Mouse (Mus musculus) limb, embryonic 11.5 days (tissue): ENCODE results near the gene Hif1an. TPM values are rescaled to one million over a fixed set of nuclear protein-coding genes. Genes with fewer than 3 reads are reported as not detected.

Source experiments
- ATAC-seq: fragments of 200-750 bp; cut with Nextera tagmentation; 2 replicates; pipeline ENCODE4 v1.8.0; 2017; ENCODE audit warnings: low read depth; ENCODE audit not compliant: insufficient number of reproducible peaks, low FRiP score, low TSS enrichment
- DNase-seq: peaks from one replicate; pipeline ENCODE4 v3.0.0-alpha.2; 2015; ENCODE audit warnings: low spot score
- H3K27ac ChIP-seq: fragments of 300-500 bp; sonication (generic); replicated peaks from 2 replicates; pipeline ENCODE4 v1.5.1; 2014; ENCODE audit warnings: low read depth, mild to moderate bottlenecking, low read length
- H3K27me3 ChIP-seq: fragments of 300-500 bp; sonication (generic); 2 replicates; pipeline ENCODE4 v1.6.1; 2014; ENCODE audit warnings: mild to moderate bottlenecking, low read length, mixed read lengths; ENCODE audit not compliant: control insufficient read depth, insufficient read depth
- H3K36me3 ChIP-seq: fragments of 300-500 bp; sonication (generic); 2 replicates; pipeline ENCODE4 v1.6.1; 2014; ENCODE audit warnings: mild to moderate bottlenecking, low read length, moderate library complexity, mixed read lengths; ENCODE audit not compliant: control insufficient read depth, insufficient read depth
- H3K4me1 ChIP-seq: fragments of 300-500 bp; sonication (generic); 2 replicates; pipeline ENCODE4 v1.6.1; 2014; ENCODE audit warnings: low read length, mixed read lengths; ENCODE audit not compliant: control insufficient read depth, insufficient read depth
- H3K4me2 ChIP-seq: fragments of 300-500 bp; sonication (generic); 2 replicates; pipeline ENCODE4 v1.6.1; 2014; ENCODE audit warnings: low read depth, mild to moderate bottlenecking, moderate library complexity; ENCODE audit not compliant: severe bottlenecking
- H3K4me3 ChIP-seq: fragments of 300-500 bp; sonication (generic); 2 replicates; pipeline ENCODE4 v1.5.1; 2014; ENCODE audit warnings: low read depth, low read length
- H3K9ac ChIP-seq: fragments of 300-500 bp; sonication (generic); 2 replicates; pipeline ENCODE4 v1.6.1; 2014; ENCODE audit warnings: mild to moderate bottlenecking, low read length
- H3K9me3 ChIP-seq: fragments of 300-500 bp; sonication (generic); 2 replicates; pipeline ENCODE4 v1.6.1; 2016; ENCODE audit warnings: low read length; ENCODE audit not compliant: control insufficient read depth
- WGBS: fragments of 180-500 bp; shearing (Covaris S2); extraction: QIAGEN DNeasy Blood & Tissue Kit; methylation state at CpG from one replicate; pipeline ENCODE4 v1.1.7; 2014; 5-methylcytosine and 5-hydroxymethylcytosine counted together
- polyA plus RNA-seq: library from polyadenylated mRNA; unstranded; fragments of >200 nt; fragmentation: Nextera tagmentation; extraction: Ambion mirVana; gene quantifications from 2 replicates; pipeline ENCODE4 v1.2.1, GENCODE M21; 2014

The Hif1an gene
- polyA plus RNA-seq, 1 experiment from 2014 or later = 26.5 TPM

GRCm38 (mm10) chr19:44525551-44526205, 37.0 kb upstream of the Hif1an start:
- Histone ChIP-seq H3K4me1 (no peaks in the 10 kb centered on the region), H3K27me3 (no peaks in the 10 kb centered on the region)

DNA sequence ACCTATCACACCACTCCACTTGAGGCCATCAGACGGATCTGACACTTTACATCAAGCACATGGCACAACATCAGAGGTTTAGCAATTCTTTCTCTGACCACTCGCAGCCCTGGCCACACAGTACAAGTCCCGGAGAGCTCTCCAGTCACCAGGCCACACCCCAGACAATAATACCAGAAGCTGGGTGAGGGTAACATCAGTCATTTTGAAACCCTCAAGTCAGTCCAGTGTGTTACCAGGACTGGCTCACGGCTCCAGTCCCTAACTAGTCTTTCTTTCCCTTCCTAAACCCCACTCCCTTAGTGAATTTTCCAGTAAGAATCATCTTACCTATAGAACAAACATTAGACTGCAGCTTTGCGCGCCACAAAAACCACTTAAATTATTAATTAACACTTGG, 32.6 kb upstream of the Hif1an start:
- no peaks in the 10 kb centered on the region for H3K27me3 ChIP-seq
- no peaks in the 10 kb centered on the region for H3K36me3 ChIP-seq
- ATAC-seq (no peak), DNase-seq (no peak)
- H3K9me3 ChIP-seq = no peaks in the 10 kb centered on the region
- H3K9ac ChIP-seq = no peak overlapping the region
- no peak overlapping the region for H3K4me2 ChIP-seq
- no peak overlapping the region for H3K27ac ChIP-seq
- H3K4me3 ChIP-seq = no peak overlapping the region
- no peaks in the 10 kb centered on the region for H3K4me1 ChIP-seq
- 83% methylated on average over 6 of the region's 6 CpGs for WGBS

More at GRCm38 (mm10) chr19:44525551-44526205, 37.0 kb upstream of the Hif1an start:
- Histone ChIP-seq H3K4me3 (no peak overlapping the region), H3K36me3 (no peaks in the 10 kb centered on the region), H3K9me3 (no peaks in the 10 kb centered on the region), H3K4me2 (no peak overlapping the region), H3K9ac (no peak overlapping the region), H3K27ac (no peak overlapping the region)
- WGBS = 86% methylated on average over 9 of the region's 9 CpGs
- DNase-seq = no peak
- no peak for ATAC-seq

DNA sequence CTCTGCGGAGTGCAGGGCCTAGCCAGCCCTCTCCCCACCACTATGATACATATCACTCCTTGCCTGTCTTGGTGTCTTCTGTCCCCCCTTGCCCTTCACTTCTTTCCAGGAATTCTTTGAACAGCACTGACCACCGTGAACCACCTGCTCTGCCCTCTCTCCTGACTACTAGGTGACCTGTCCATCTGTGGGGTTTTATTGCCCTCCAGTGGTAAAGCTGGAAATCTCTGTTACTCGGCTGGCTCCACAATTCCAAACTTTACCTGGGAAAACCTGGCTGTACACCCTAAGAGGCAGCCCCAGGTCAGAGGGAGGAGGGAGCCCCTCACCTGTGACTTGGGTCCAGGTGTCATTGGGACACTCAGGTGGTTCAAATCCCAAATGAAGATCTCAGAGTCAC, 27.3 kb upstream of the Hif1an start:
- H3K4me3 ChIP-seq = no peak overlapping the region
- 36% methylated on average over 3 of the region's 3 CpGs for WGBS

DNA sequence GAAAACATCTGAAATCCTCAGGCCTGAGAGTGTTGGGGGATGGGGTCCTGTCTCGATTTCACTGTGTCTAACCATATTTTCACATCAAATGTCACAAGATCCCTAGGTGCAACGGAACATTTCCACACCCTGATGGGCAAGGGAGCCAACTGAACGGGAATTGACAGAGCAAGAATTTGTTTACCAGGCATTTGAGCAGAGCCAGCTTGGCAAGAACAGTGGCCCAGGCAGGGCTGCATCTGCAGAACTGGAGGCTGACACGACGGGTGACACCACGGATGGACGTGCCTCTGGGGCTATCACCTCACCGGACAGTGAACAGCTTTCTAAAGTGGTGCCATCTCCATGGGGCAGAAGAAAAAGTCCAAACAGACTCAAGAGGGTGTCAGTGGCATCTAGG, 25.2 kb upstream of the Hif1an start:
- WGBS = 85% methylated on average over 8 of the region's 8 CpGs
- H3K9ac ChIP-seq = no peak overlapping the region
- no peak for DNase-seq

More for the DNA sequence above, 27.3 kb upstream of the Hif1an start:
- H3K9ac ChIP-seq = no peak overlapping the region
- DNase-seq (peak; percentile 48), ATAC-seq (no peak)
- no peak overlapping the region for H3K27ac ChIP-seq
- H3K27me3 ChIP-seq = no peaks in the 10 kb centered on the region
- no peaks in the 10 kb centered on the region for H3K9me3 ChIP-seq
- H3K4me1 ChIP-seq = no peaks in the 10 kb centered on the region
- H3K4me2 ChIP-seq = no peak overlapping the region
- no peaks in the 10 kb centered on the region for H3K36me3 ChIP-seq

DNA sequence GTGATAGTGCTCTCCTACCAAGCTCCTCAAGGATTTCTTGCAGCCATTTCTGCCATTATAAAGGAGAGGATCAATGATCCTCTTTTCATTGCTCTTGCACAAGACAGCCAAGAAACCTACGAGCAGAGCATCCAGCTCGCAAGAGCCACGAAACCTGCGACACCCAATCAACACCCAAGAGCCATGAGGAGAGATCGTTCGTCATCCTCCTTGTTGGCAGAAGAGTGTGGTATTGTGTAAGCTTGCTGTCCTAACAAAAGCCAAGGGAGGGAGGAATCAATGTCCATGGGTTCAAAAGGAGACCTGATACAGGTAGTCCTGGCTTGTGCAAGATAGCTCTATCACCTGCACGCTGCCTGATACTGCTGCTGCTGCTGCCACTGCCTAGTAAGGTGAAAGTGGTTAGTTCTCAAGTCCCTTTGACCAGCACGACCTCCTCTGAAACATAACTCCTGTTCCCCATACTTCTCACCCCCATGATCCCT, 19.9 kb upstream of the Hif1an start:
- Histone ChIP-seq H3K4me3 (no peak overlapping the region), H3K4me2 (no peak overlapping the region), H3K9ac (no peak overlapping the region), H3K27ac (no peak overlapping the region), H3K27me3 (0 out of 2 replicates have a peak, but pooled peaks cover 3% of the 10 kb centered on the region), H3K36me3 (no peaks in the 10 kb centered on the region), H3K9me3 (no peaks in the 10 kb centered on the region), H3K4me1 (no peaks in the 10 kb centered on the region)
- 88% methylated on average over 8 of the region's 8 CpGs for WGBS
- no peak for DNase-seq
- no peak for ATAC-seq

More for the DNA sequence above, 25.2 kb upstream of the Hif1an start:
- H3K4me1 ChIP-seq = no peaks in the 10 kb centered on the region
- no peaks in the 10 kb centered on the region for H3K27me3 ChIP-seq
- H3K4me2 ChIP-seq = no peak overlapping the region
- no peak overlapping the region for H3K27ac ChIP-seq
- H3K36me3 ChIP-seq = no peaks in the 10 kb centered on the region
- no peak for ATAC-seq
- no peak overlapping the region for H3K4me3 ChIP-seq
- no peaks in the 10 kb centered on the region for H3K9me3 ChIP-seq

GRCm38 (mm10) chr19:44544372-44544771, 18.3 kb upstream of the Hif1an start:
- 0 out of 2 replicates have a peak, but pooled peaks cover 3% of the 10 kb centered on the region for H3K27me3 ChIP-seq
- H3K4me2 ChIP-seq = no peak overlapping the region
- peaks cover 5% of the 10 kb centered on the region for H3K36me3 ChIP-seq
- ATAC-seq = no peak
- no peak overlapping the region for H3K9ac ChIP-seq
- no peak overlapping the region for H3K4me3 ChIP-seq
- no peak overlapping the region for H3K27ac ChIP-seq
- WGBS = 60% methylated on average over 10 of the region's 10 CpGs
- no peak for DNase-seq
- no peaks in the 10 kb centered on the region for H3K9me3 ChIP-seq
- H3K4me1 ChIP-seq = no peaks in the 10 kb centered on the region

GRCm38 (mm10) chr19:44544775-44545174, 17.9 kb upstream of the Hif1an start:
- WGBS = 4% methylated on average over 12 of the region's 13 CpGs

GRCm38 (mm10) chr19:44545321-44546041, 17.2 kb upstream of the Hif1an start, which contains the start of gene Sec31b:
Gene Sec31b (minus strand): TSS chr19:44545864.
- 0 out of 2 replicates have a peak, but pooled peaks cover 3% of the 10 kb centered on the region for H3K27me3 ChIP-seq
- H3K9me3 ChIP-seq = no peaks in the 10 kb centered on the region
- H3K9ac ChIP-seq = peak within 1 kb of the TSS; percentile 62
- H3K4me1 ChIP-seq = no peaks in the 10 kb centered on the region
- peak; percentile 39 for ATAC-seq
- H3K4me3 ChIP-seq = peak within 1 kb of the TSS; percentile 50
- peaks cover 14% of the 10 kb centered on the region for H3K36me3 ChIP-seq
- 1% methylated on average over 47 of the region's 47 CpGs for WGBS
- DNase-seq = peak; percentile 73
- no peak within 1 kb of the TSS for H3K27ac ChIP-seq
- peak within 1 kb of the TSS; percentile 90 for H3K4me2 ChIP-seq

More at GRCm38 (mm10) chr19:44544775-44545174, 17.9 kb upstream of the Hif1an start:
- H3K27ac ChIP-seq = no peak overlapping the region
- H3K9ac ChIP-seq = no peak overlapping the region
- peak overlapping the region; percentile 50; the same call in 1 of the 2 replicates for H3K4me3 ChIP-seq
- no peaks in the 10 kb centered on the region for H3K9me3 ChIP-seq
- ATAC-seq (no peak), DNase-seq (peak; percentile 88)
- no peaks in the 10 kb centered on the region for H3K4me1 ChIP-seq
- peaks cover 7% of the 10 kb centered on the region for H3K36me3 ChIP-seq
- H3K27me3 ChIP-seq = 0 out of 2 replicates have a peak, but pooled peaks cover 3% of the 10 kb centered on the region
- H3K4me2 ChIP-seq = peak overlapping the region; percentile 90
